Mouse (Mus musculus): Measurements from ENCODE around the gene Mllt6.

DNA sequence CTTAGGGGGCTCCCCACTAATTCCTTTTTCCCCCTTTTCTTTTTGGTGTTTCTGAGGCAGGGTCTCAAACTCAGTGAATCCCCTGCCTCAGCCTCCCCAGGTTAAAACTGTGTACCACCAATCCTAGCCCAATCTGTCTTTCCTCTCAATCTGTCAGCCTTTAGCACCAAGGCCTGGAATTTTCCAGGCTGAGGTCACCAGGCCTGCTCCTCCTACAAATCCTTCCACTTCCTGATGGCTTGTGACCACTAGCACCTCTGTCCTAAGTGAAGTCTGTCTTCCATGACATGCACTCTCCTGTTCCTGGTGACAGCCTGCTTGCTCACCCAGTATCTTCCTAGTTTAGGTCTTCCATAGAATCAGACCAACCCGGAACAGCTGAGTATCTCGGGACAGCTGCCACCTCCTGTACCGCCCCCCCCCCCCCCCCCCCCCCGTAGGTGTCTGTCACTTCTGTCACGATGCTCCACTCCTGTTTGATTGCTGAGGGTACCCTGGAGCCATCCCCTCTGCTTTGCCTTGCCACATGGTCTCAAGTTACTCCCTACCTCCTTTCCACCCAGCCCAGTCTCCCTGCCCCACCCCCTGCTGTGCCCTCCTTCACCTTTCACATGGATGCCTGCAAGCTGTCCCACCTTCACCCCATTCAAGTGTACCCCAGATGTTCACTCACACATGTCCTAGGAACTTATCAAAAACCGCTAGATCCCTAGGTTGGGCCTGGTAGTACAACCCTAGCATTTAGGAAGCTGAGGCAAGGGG lies 5.8 kb upstream of the Mllt6 start:
- no peak for TF ChIP-seq CTCF (IDR thresholded peaks at IDR 0.05)
- TF ChIP-seq POLR2A (IDR thresholded peaks at IDR 0.05; ENCODE audit: insufficient read depth, low read depth, low read length): no peak
- no peak for TF ChIP-seq EP300 (IDR thresholded peaks at IDR 0.05; ENCODE audit: insufficient read depth, low read depth, low read length)
